Mouse (Mus musculus) B cell, adult 2 months (primary cell): ENCODE results near the gene Coa6.
A peak's percentile ranks its signal among the peaks of the same experiment; 100 is the strongest.

ENCODE experiments used
- DNase-seq, 2 experiments: peaks; one replicate each; pipeline ENCODE4 v3.0.0; 2022

Gene Coa6

GRCm38 (mm10) chr8:126473802-126474298 lies 51.5 kb downstream of the Coa6 start:
- DNase-seq, result no peak

GRCm38 (mm10) chr8:126474299-126475187 lies 52.2 kb downstream of the Coa6 start, which contains the start of gene Tarbp1:
Gene Tarbp1, minus strand, starts transcription at chr8:126475065.
- peak; percentile 91 to 94 for DNase-seq
